Mouse (Mus musculus) spleen, adult 2 months (tissue): ENCODE data around the gene Dlgap4.

Source experiments
- CTCF ChIP-seq: fragments of 200-500 bp; IDR thresholded peaks from 2 replicates; pipeline ENCODE4 v1.5.1; 2011; ENCODE audit warnings: mild to moderate bottlenecking, inconsistent platforms; ENCODE audit not compliant: insufficient read depth, insufficient read length, insufficient replicate concordance; ENCODE audit errors: extremely low read depth
- POLR2A ChIP-seq: fragments of 200-500 bp; IDR thresholded peaks from 2 replicates; pipeline ENCODE4 v1.6.1; 2011; ENCODE audit warnings: low read depth, low read length, inconsistent platforms

GRCm38 (mm10) chr2:156582887-156583286 is 30.6 kb upstream of the Dlgap4 start:
- TF ChIP-seq CTCF (no peak), POLR2A (no peak)
